Mouse (Mus musculus): ENCODE data around the gene Pfas.

Pfas gene

DNA sequence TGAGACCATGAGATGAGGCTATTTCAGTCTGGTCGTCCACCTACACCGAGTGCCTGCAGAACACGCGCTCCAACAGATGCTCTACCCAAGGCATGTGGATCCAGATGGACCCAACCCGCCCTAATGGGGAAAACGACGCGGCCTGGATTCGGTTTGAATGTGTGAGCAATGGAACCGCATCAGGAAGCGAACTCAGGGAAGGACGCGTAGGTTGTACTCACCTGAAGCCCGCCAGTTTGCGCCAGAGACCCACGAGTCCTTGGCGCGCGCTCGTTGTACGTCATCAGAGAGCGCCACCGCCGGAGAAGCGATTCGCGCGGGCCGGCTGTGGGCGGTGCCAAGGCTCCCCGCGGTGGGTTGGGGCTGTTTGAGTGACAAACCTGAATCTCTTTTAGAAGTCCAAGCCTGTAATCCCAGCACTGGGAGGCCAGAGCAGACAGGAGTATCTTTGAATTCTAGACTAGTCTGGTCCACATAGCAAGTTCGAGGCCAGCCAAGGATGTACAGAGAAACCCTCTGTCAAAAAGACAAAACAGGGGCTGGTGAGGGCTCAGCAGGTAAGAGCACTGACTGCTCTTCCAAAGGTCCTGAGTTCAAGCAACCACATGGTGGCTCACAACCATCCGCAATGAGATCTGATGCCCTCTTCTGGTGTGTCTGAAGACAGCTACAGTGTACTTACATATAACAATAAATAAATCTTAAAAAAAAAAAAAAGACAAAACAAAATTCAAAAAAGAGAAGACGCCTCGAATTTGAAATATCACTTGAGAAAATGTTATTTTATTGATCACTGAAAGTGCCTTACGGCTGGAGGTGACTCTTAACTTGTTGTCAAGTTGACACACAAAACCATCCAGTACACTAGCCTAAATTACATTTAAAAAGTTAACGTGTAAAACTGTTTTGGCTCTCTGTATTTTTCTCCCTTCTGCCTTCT, at the start of gene Pfas:
Gene Pfas, minus strand, starts transcription at position 279 of the 940 bp plus-strand sequence.
- ATAC-seq (ENCODE audit: insufficient number of reproducible peaks, low FRiP score, low TSS enrichment) = 0 out of 2 replicates have a peak, but pooled peaks have one; percentile 52

- ATAC-seq (ENCODE audit: insufficient number of reproducible peaks, low FRiP score, low TSS enrichment) = no peak
These were observed 45.6 kb upstream of the Pfas start for GRCm38 (mm10) chr11:69053848-69054247.

- ATAC-seq (ENCODE audit: insufficient number of reproducible peaks, low FRiP score, low TSS enrichment) = no peak
These were observed 44.7 kb upstream of the Pfas start for GRCm38 (mm10) chr11:69052824-69053421.

- ATAC-seq (ENCODE audit: insufficient number of reproducible peaks, low FRiP score, low TSS enrichment) = no peak
These were observed 43.5 kb upstream of the Pfas start for GRCm38 (mm10) chr11:69051771-69052170.

DNA sequence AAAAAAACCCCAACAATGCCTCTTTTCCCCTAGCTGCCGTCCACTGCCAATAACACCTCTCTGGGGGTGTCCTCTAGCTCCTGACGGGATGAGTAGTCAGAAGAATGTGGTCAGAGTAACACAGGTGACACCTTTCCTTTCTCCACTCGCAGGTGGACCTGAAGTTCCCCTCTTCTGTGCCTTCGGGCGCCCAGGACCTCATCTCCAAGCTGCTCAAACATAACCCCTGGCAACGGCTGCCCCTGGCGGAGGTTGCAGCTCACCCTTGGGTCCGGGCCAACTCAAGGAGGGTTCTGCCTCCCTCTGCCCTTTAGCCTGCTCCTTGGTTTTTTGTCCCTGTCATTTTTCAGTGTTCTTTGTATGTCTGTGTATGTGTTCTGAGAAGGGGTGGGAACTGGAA, 42.5 kb upstream of the Pfas start:
- no peak for ATAC-seq (ENCODE audit: insufficient number of reproducible peaks, low FRiP score, low TSS enrichment)

DNA sequence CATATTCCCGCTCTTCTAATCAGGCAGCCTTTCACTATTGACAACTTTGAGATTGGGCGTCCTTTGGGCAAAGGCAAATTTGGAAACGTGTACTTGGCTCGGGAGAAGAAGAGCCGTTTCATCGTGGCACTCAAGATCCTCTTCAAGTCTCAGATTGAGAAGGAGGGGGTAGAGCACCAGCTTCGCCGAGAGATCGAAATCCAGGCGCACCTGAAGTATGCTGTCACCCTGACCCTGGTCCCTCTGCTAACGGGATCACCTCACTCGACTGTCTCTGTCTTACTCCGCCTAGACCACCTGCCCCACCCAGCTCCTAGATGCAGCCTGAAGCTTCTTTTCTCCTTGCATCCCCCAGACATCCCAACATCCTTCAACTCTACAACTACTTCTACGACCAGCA, 39.9 kb upstream of the Pfas start:
- no peak for ATAC-seq (ENCODE audit: insufficient number of reproducible peaks, low FRiP score, low TSS enrichment)

GRCm38 (mm10) chr11:69047592-69047991, 39.3 kb upstream of the Pfas start:
- no peak for ATAC-seq (ENCODE audit: insufficient number of reproducible peaks, low FRiP score, low TSS enrichment)

DNA sequence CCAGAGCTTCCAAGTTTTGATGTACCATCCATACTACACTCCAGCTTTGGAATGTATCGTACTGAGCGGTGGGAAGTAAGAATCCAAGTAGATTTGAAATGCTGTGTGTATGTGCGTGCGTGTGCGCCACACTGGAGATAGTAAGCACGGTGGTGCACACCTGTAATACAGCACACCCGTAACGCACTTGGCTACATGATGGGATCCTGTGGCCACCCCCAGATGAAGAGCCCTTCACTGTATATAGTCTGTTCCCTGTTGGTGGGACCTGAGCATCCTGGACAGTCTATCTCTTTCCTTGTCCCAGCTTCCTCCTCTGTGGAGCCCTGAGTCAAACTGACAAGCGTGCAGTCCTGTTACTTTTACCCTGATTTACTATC, 38.1 kb upstream of the Pfas start:
- ATAC-seq (ENCODE audit: insufficient number of reproducible peaks, low FRiP score, low TSS enrichment) = no peak

DNA sequence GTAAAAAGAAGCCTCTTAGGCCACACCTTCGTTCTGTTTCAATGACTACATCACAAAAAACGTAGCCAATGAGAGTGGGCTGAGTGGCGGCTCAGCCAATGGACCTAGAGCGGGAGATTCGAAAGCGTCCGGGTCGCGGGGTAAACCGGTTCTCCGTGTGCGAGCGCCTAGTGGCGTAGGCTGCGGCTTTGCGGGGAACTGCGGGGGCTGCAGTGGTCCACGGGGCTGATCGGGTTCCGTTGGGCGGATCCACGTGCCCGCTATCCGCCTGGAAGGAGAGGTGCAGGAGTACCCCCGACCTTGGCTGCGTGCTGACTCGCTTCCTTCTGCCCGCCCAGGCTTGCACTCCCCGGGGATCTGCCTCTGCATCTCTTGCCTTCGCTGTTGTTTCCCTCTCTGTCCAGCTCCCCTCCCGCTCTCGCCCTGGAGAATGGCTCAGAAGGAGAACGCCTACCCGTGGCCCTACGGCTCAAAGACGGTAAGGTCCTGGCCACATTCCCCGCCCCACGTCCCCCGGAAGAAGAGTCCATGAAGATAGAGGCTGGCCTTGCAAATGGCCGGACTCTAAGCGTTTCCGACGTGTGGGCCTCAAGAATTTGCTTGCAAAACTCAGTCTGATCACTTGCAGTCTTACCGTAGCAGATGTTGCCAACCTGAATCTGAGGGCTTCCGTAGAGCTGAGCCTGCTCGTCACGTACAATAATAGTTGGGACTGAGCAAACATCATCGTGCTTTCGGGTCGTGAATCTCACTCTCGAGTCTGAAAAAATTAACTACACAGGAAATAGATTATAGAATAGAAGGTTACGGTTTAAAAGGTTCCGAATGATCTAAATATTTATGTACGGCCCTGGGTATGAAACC, 37.5 kb upstream of the Pfas start, which contains the start of gene Aurkb:
Gene Aurkb, plus strand, starts transcription at position 117 of the 864 bp plus-strand sequence.
- peak; percentile 59; the same call in 1 of the 2 replicates for ATAC-seq (ENCODE audit: insufficient number of reproducible peaks, low FRiP score, low TSS enrichment)

DNA sequence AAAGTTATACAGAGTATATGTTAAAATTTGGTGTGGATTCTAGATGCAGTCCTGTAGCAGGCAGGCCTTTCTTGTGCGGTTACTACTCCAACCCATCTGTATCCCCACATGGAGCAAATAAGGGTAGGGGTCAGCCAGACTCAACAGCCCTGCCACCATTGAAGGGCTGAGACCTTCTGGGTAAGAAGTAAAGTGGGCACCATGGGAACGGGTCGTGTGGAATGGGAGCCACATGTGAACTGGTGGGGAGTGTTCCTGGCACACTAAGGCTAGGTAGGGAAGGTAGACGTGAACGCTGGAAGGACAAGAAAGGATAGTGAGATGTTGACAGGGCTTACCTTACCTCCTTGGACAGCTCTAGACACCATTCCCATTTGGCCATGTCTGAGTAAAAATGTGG, 29.9 kb upstream of the Pfas start:
- no peak for ATAC-seq (ENCODE audit: insufficient number of reproducible peaks, low FRiP score, low TSS enrichment)

- ATAC-seq (ENCODE audit: insufficient number of reproducible peaks, low FRiP score, low TSS enrichment) = no peak
These were observed 29.2 kb upstream of the Pfas start for GRCm38 (mm10) chr11:69037231-69038061.

- no peak for ATAC-seq (ENCODE audit: insufficient number of reproducible peaks, low FRiP score, low TSS enrichment)
These were observed 28.4 kb upstream of the Pfas start for GRCm38 (mm10) chr11:69036486-69037230.

DNA sequence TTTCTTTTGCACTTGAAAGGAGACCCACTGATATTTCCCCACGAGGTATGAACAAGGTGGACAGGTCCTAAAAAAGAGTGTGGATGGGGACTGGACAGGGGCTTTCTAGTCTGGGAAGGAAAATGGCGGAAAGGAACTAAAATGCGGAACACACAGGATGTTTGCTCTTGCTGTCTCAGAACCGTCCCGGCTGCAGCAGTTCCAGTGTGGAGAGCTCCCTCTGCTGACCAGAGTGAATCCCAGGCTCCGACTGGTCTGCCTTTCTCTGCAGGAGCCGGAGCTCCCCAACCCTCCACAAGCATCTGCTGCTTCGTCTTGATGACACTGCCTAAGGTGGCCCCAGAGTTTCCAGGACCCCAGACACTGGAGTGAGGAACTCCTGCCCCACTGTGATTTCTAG, 27.6 kb upstream of the Pfas start:
- peak; percentile 50; the same call in 1 of the 2 replicates for ATAC-seq (ENCODE audit: insufficient number of reproducible peaks, low FRiP score, low TSS enrichment)

DNA sequence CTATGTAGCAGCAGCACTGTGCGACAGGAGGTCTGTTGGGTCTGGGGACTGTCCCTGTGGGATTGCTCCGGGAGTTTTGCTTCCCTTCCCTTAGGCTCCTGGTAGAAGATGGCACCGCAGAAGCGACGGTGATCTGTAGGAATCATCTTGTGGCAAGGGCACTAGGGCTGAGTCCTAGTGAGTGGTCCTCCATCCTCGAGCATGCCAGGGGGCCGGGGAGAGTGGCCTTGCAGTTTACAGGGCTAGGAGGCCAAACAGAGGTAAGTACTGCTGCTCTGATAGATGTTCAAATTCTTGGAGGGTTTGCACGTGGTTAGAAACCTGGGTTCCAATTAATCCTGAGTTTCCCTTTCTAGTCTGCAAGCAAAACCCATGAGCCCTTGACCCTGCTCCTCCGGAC, 27.2 kb upstream of the Pfas start:
- ATAC-seq (ENCODE audit: insufficient number of reproducible peaks, low FRiP score, low TSS enrichment) = no peak

GRCm38 (mm10) chr11:69034585-69034984, 26.3 kb upstream of the Pfas start:
- no peak for ATAC-seq (ENCODE audit: insufficient number of reproducible peaks, low FRiP score, low TSS enrichment)

DNA sequence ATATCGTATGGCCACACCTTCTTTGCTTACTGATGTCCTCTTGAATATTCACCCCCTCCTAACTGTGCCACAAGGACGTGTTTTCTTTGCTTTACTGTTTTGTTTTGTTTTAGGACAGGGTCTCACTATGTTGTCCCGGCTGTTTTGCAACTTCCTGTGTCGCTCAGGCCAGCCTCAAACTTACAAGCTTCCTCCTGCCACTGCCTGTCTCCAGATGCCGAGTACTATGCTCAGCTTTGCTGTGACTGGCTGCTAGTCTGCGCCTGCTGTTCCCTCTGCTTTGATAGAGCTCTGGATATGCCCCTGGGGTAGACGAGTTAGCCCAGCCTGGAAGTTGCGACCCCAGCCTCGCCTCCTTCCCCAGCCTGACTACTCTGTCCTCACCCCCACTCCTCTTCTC, 25.3 kb upstream of the Pfas start:
- ATAC-seq (ENCODE audit: insufficient number of reproducible peaks, low FRiP score, low TSS enrichment) = no peak

GRCm38 (mm10) chr11:69028805-69029204, 20.5 kb upstream of the Pfas start:
- no peak for ATAC-seq (ENCODE audit: insufficient number of reproducible peaks, low FRiP score, low TSS enrichment)

GRCm38 (mm10) chr11:69026562-69026961, 18.3 kb upstream of the Pfas start:
- ATAC-seq (ENCODE audit: insufficient number of reproducible peaks, low FRiP score, low TSS enrichment) = no peak

GRCm38 (mm10) chr11:69020691-69021090, 12.4 kb upstream of the Pfas start:
- ATAC-seq (ENCODE audit: insufficient number of reproducible peaks, low FRiP score, low TSS enrichment) = no peak
